ENCODE assay signal across 8 mouse cellular contexts in genomic region chr6:43265363-43266041, GRCm38 (mm10). TPM values are rescaled to one million over a fixed set of nuclear protein-coding genes. Genes with fewer than 3 reads are reported as not detected.
DNase-seq lines count a peak whose midpoint lies in the region; ATAC-seq and TF ChIP-seq lines count a peak whose summit lies in the region.

Arhgef5 (plus strand) TSS chr6:43265582.

- H3K4me1 ChIP-seq in hindbrain, embryonic 16.5 days (ENCODE audit: control insufficient read depth, insufficient read depth, low read depth, low read length) = peaks cover 11% of the 10 kb centered on the region
- H3K4me1 ChIP-seq in liver, embryonic 11.5 days (replicated peaks; ENCODE audit: control insufficient read depth, insufficient read depth, low read length) = no peaks in the 10 kb centered on the region

- peak within 1 kb of the TSS; percentile 63 for H3K9ac ChIP-seq in hindbrain, embryonic 16.5 days (ENCODE audit: low read depth, low read length)
- H3K9ac ChIP-seq in liver, embryonic 11.5 days (ENCODE audit: low read depth, low read length) = peak within 1 kb of the TSS; percentile 62

- H3K9me3 ChIP-seq in hindbrain, embryonic 16.5 days (ENCODE audit: control insufficient read depth, low read length) = no peaks in the 10 kb centered on the region
- no peaks in the 10 kb centered on the region for H3K9me3 ChIP-seq in liver, embryonic 11.5 days (ENCODE audit: control insufficient read depth, low read length)

- H3K27ac ChIP-seq in hindbrain, embryonic 16.5 days (ENCODE audit: low read depth, low read length) = 0 out of 2 replicates have a peak within 1 kb of the TSS, but pooled peaks have one; percentile 17
- H3K27ac ChIP-seq in liver, embryonic 11.5 days (ENCODE audit: low read depth, low read length) = no peak within 1 kb of the TSS; the same call in 1 of the 2 replicates

- ATAC-seq in hindbrain, embryonic 16.5 days = peak; percentile 70
- peak; percentile 64 for ATAC-seq in liver, embryonic 11.5 days (replicated peaks; ENCODE audit: low FRiP score)

- TF ChIP-seq POLR2A in myocyte (IDR thresholded peaks at IDR 0.05; ENCODE audit: insufficient read length, low read depth) = peak; percentile 17

- H3K36me3 ChIP-seq in hindbrain, embryonic 16.5 days (ENCODE audit: control insufficient read depth, insufficient read depth, low read length) = no peaks in the 10 kb centered on the region
- H3K36me3 ChIP-seq in liver, embryonic 11.5 days (ENCODE audit: control insufficient read depth, insufficient read depth, low read length) = no peaks in the 10 kb centered on the region
- H3K36me3 ChIP-seq in myocyte (ENCODE audit: control insufficient read depth, insufficient read depth) = no peaks in the 10 kb centered on the region

- peak within 1 kb of the TSS; percentile 73 for H3ac ChIP-seq in myocyte (ENCODE audit: control insufficient read depth, insufficient read length)

- no peaks in the 10 kb centered on the region for H3K79me2 ChIP-seq in myocyte (ENCODE audit: control insufficient read depth, insufficient read depth)

- 1% methylated on average over 30 of the region's 48 CpGs for WGBS in hindbrain, embryonic 16.5 days
- 1% methylated on average over 40 of the region's 48 CpGs for WGBS in liver, embryonic 11.5 days

- peak within 1 kb of the TSS; percentile 53 for H3K4me3 ChIP-seq in hindbrain, embryonic 16.5 days (ENCODE audit: low read length)
- H3K4me3 ChIP-seq in liver, embryonic 11.5 days (ENCODE audit: low read depth, low read length) = peak within 1 kb of the TSS; percentile 62
- H3K4me3 ChIP-seq in myocyte = peak within 1 kb of the TSS; percentile 65

- H3K27me3 ChIP-seq in hindbrain, embryonic 16.5 days (replicated peaks; ENCODE audit: control insufficient read depth, insufficient read depth, low read length) = peaks cover 11% of the 10 kb centered on the region; the same call in 1 of the 2 replicates
- H3K27me3 ChIP-seq in liver, embryonic 11.5 days (replicated peaks; ENCODE audit: control insufficient read depth, insufficient read depth, low read length) = peaks cover 6% of the 10 kb centered on the region
- H3K27me3 ChIP-seq in myocyte (ENCODE audit: control insufficient read depth, insufficient read depth, insufficient read length) = no peaks in the 10 kb centered on the region

- H3K4me2 ChIP-seq in hindbrain, embryonic 16.5 days (ENCODE audit: low read length) = peak within 1 kb of the TSS; percentile 91
- H3K4me2 ChIP-seq in liver, embryonic 11.5 days = peak within 1 kb of the TSS; percentile 79
- peak within 1 kb of the TSS; percentile 87 for H3K4me2 ChIP-seq in myocyte (ENCODE audit: low read depth)

- DNase-seq in CD8-positive naive resting alpha-beta T cell, adult 2 months (ENCODE audit: low read depth in 2 of 2, low spot score in 2 of 2) = peak; percentile 4 to 10
- DNase-seq in adrenal gland, postnatal 14 days = peak; percentile 63
- peak; percentile 14 for DNase-seq in forelimb bud, embryonic 11.5 days (ENCODE audit: low read depth, low spot score)
- peak; percentile 57 for DNase-seq in liver, embryonic 11.5 days (ENCODE audit: low spot score)
- DNase-seq in thymus, postnatal 14 days = peak; percentile 63
- no peak for DNase-seq in layer of hippocampus, adult 18-20 months (ENCODE audit: low spot score in 2 of 2)

TF ChIP-seq in myocyte, 11 proteins besides CTCF, POLR2A, EP300 and RAD21:
- TF ChIP-seq USF1 (IDR thresholded peaks at IDR 0.05; ENCODE audit: low read depth) (no peak), MYOG (IDR thresholded peaks at IDR 0.05; ENCODE audit: control insufficient read depth in 1 of 3, insufficient read depth in 1 of 3, insufficient read length in 2 of 3, low read depth in 2 of 3) (no peak), MAX (IDR thresholded peaks at IDR 0.05; ENCODE audit: low read depth) (no peak), SRF (IDR thresholded peaks at IDR 0.05; ENCODE audit: control insufficient read depth, insufficient read length, low read depth) (no peak), TCF3 (IDR thresholded peaks at IDR 0.05; ENCODE audit: insufficient read length, low read depth) (no peak), CEBPB (IDR thresholded peaks at IDR 0.05; ENCODE audit: insufficient read depth, poor library complexity, severe bottlenecking) (no peak), E2F4 (IDR thresholded peaks at IDR 0.05; ENCODE audit: insufficient read depth) (no peak), POLR2AphosphoS2 (IDR thresholded peaks at IDR 0.05; ENCODE audit: insufficient read length, low read depth) (no peak), REST (IDR thresholded peaks at IDR 0.05; ENCODE audit: insufficient read depth, insufficient read length) (no peak), TCF12 (IDR thresholded peaks at IDR 0.05; ENCODE audit: insufficient read depth, poor library complexity, severe bottlenecking) (no peak), MYOD1 (IDR thresholded peaks at IDR 0.05; ENCODE audit: control insufficient read depth in 1 of 3, insufficient read length in 2 of 3, low read depth in 2 of 3) (no peak)

RNA-seq across cellular contexts. Expression of gene Arhgef5, which starts in this region (rescaled TPM):
- total RNA-seq in adrenal gland, postnatal 14 days (2021) = 12.4 and 15.2 TPM in 2 replicates
- polyA plus RNA-seq in hindbrain, embryonic 16.5 days (2015; fragmentation: Nextera tagmentation; extraction: Ambion mirVana) = 2.0 and 3.2 TPM in 2 replicates
- 3.1 and 3.8 TPM in 2 replicates for polyA plus RNA-seq in liver, embryonic 11.5 days (2014; fragmentation: Nextera tagmentation; extraction: Ambion mirVana)
- 14.5 TPM for polyA plus RNA-seq in myocyte (2012; fragmentation: generic; extraction: Trizol)
- 1 to 10 TPM; 1.3 to 1.9 TPM for total RNA-seq in layer of hippocampus, adult 18-20 months (2021)

Comparison
In these comparisons a context has a peak if more than half of its experiments do, and no peak if none do; other contexts are left out.
1. DNase-seq: peak in CD8-positive naive resting alpha-beta T cell, adult 2 months (2 of 2), adrenal gland, postnatal 14 days (single experiment), forelimb bud, embryonic 11.5 days (single experiment), liver, embryonic 11.5 days (single experiment) and thymus, postnatal 14 days (single experiment); none in layer of hippocampus, adult 18-20 months (0 of 2).
2. Peak in every context shown above with its lines, with median percentiles within 50 percentile points of each other: H3K4me2 ChIP-seq and H3K4me3 ChIP-seq.